Mouse (Mus musculus): ENCODE measurements around the gene Palld. TPM values are rescaled to one million over a fixed set of nuclear protein-coding genes. Genes with fewer than 3 reads are reported as not detected.

Gene Palld
- total and polyA plus RNA-seq, 3 experiments: 0.33 TPM; not detected in 2

- Histone ChIP-seq H3K9me3 (replicated peaks) (no peaks in the 10 kb centered on the region), H3K36me3 (replicated peaks) (no peaks in the 10 kb centered on the region), H3K4me3 (ENCODE audit: low read depth, low read length) (no peak overlapping the region), H3K27me3 (ENCODE audit: insufficient read depth, low read length) (no peaks in the 10 kb centered on the region), H3K4me1 (ENCODE audit: insufficient read depth, low read depth, low read length) (no peaks in the 10 kb centered on the region)
- TF ChIP-seq POLR2AphosphoS5 (IDR thresholded peaks at IDR 0.05; ENCODE audit: insufficient replicate concordance, low read depth, low read length): no peak
- no peak for TF ChIP-seq CTCF (IDR thresholded peaks at IDR 0.05; ENCODE audit: low read depth, low read length)
- TF ChIP-seq GATA1 (IDR thresholded peaks at IDR 0.05; ENCODE audit: borderline replicate concordance, low read length): no peak
- no peak for ATAC-seq (ENCODE audit: extremely low read depth, insufficient number of reproducible peaks, low FRiP score, poor library complexity, severe bottlenecking)
- no peak for DNase-seq (ENCODE audit: low spot score)
Measured at GRCm38 (mm10) chr8:61634811-61635210, 267.7 kb downstream of the Palld start.

DNA sequence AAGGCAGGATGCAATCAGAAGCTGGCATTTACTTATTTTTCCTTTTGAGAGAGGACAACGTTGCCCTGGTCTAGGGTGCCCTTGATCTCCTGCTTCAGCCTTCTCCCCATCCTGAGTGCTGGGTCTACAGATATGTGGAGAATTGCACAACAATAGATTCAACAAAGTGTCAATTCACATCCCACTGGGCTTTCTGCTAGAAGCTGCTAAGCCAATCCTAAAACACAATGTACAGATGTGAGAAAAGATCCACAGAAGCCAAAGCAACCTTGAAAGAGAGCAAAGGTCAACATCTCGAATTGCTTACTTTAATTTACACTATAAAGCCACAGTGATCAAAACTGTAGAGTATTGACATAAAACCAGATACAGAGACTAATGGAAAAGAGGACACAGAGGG lies 270.2 kb downstream of the Palld start:
- H3K27me3 ChIP-seq (ENCODE audit: insufficient read depth, low read length): no peaks in the 10 kb centered on the region; the same call in 1 of the 2 replicates
- H3K9me3 ChIP-seq (replicated peaks): no peaks in the 10 kb centered on the region
- H3K36me3 ChIP-seq (replicated peaks): no peaks in the 10 kb centered on the region
- H3K4me3 ChIP-seq (ENCODE audit: low read depth, low read length): no peak overlapping the region
- no peak for DNase-seq (ENCODE audit: low spot score)
- TF ChIP-seq GATA1 (IDR thresholded peaks at IDR 0.05; ENCODE audit: borderline replicate concordance, low read length) (no peak), TAL1 (conservative IDR thresholded peaks at IDR 0.05; ENCODE audit: low read depth, low read length) (no peak), CTCF (IDR thresholded peaks at IDR 0.05; ENCODE audit: low read depth, low read length) (no peak), GATA2 (IDR thresholded peaks at IDR 0.05; ENCODE audit: borderline replicate concordance, low read depth, low read length) (no peak), POLR2AphosphoS5 (IDR thresholded peaks at IDR 0.05; ENCODE audit: insufficient replicate concordance, low read depth, low read length) (no peak)
- no peaks in the 10 kb centered on the region for H3K4me1 ChIP-seq (ENCODE audit: insufficient read depth, low read depth, low read length)
- ATAC-seq (ENCODE audit: extremely low read depth, insufficient number of reproducible peaks, low FRiP score, poor library complexity, severe bottlenecking): no peak

GRCm38 (mm10) chr8:61629631-61629968 lies 272.9 kb downstream of the Palld start:
- H3K36me3 ChIP-seq (replicated peaks): no peaks in the 10 kb centered on the region
- no peaks in the 10 kb centered on the region for H3K9me3 ChIP-seq (replicated peaks)
- TF ChIP-seq POLR2AphosphoS5 (IDR thresholded peaks at IDR 0.05; ENCODE audit: insufficient replicate concordance, low read depth, low read length): no peak
- no peak for TF ChIP-seq GATA2 (IDR thresholded peaks at IDR 0.05; ENCODE audit: borderline replicate concordance, low read depth, low read length)
- TF ChIP-seq CTCF (IDR thresholded peaks at IDR 0.05; ENCODE audit: low read depth, low read length): no peak
- no peak for TF ChIP-seq GATA1 (IDR thresholded peaks at IDR 0.05; ENCODE audit: borderline replicate concordance, low read length)
- no peak for TF ChIP-seq TAL1 (conservative IDR thresholded peaks at IDR 0.05; ENCODE audit: low read depth, low read length)
- no peaks in the 10 kb centered on the region for H3K4me1 ChIP-seq (ENCODE audit: insufficient read depth, low read depth, low read length)
- H3K27me3 ChIP-seq (ENCODE audit: insufficient read depth, low read length): no peaks in the 10 kb centered on the region; the same call in 1 of the 2 replicates
- H3K4me3 ChIP-seq (ENCODE audit: low read depth, low read length): no peak overlapping the region
- no peak for ATAC-seq (ENCODE audit: extremely low read depth, insufficient number of reproducible peaks, low FRiP score, poor library complexity, severe bottlenecking)
- DNase-seq (ENCODE audit: low spot score): no peak

DNA sequence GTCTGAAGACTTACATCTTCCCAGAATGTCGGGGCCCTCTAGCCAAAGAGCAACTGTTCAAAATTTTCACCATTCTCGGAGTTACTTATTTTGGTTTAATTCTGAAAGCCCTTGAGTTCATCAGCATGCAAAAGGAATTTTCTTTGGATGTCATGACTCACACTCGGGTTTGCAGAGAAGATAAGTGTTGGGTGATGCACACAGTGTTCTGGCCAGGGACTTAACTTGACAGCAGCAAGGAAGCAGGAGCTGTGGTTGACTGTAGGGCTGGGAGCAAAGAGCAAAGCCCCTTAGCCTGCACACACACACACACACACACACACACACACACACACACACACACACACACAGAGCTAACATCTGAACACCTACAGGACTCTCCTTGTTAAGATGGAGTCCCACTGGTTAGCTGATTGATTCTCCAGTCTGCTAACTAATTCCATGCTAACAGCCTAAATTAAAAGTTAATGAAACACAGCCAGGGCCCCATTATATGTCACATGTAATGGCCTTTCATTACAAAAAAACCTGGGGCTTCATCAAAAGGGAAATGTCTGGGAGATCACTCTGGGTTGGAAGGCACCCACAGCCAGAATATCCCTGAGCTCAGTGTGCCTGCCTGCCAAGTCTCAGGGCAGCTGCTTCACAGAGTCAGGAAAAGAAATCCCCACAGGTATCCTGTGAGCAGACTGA lies 273.4 kb downstream of the Palld start:
- DNase-seq (ENCODE audit: low spot score): no peak
- Histone ChIP-seq H3K27me3 (ENCODE audit: insufficient read depth, low read length) (no peaks in the 10 kb centered on the region; the same call in 1 of the 2 replicates), H3K4me3 (ENCODE audit: low read depth, low read length) (no peak overlapping the region), H3K4me1 (ENCODE audit: insufficient read depth, low read depth, low read length) (no peaks in the 10 kb centered on the region), H3K36me3 (replicated peaks) (no peaks in the 10 kb centered on the region), H3K9me3 (replicated peaks) (no peaks in the 10 kb centered on the region)
- no peak for TF ChIP-seq CTCF (IDR thresholded peaks at IDR 0.05; ENCODE audit: low read depth, low read length)
- TF ChIP-seq TAL1 (conservative IDR thresholded peaks at IDR 0.05; ENCODE audit: low read depth, low read length): no peak
- TF ChIP-seq POLR2AphosphoS5 (IDR thresholded peaks at IDR 0.05; ENCODE audit: insufficient replicate concordance, low read depth, low read length): no peak
- TF ChIP-seq GATA1 (IDR thresholded peaks at IDR 0.05; ENCODE audit: borderline replicate concordance, low read length): no peak
- TF ChIP-seq GATA2 (IDR thresholded peaks at IDR 0.05; ENCODE audit: borderline replicate concordance, low read depth, low read length): no peak
- ATAC-seq (ENCODE audit: extremely low read depth, insufficient number of reproducible peaks, low FRiP score, poor library complexity, severe bottlenecking): no peak

DNA sequence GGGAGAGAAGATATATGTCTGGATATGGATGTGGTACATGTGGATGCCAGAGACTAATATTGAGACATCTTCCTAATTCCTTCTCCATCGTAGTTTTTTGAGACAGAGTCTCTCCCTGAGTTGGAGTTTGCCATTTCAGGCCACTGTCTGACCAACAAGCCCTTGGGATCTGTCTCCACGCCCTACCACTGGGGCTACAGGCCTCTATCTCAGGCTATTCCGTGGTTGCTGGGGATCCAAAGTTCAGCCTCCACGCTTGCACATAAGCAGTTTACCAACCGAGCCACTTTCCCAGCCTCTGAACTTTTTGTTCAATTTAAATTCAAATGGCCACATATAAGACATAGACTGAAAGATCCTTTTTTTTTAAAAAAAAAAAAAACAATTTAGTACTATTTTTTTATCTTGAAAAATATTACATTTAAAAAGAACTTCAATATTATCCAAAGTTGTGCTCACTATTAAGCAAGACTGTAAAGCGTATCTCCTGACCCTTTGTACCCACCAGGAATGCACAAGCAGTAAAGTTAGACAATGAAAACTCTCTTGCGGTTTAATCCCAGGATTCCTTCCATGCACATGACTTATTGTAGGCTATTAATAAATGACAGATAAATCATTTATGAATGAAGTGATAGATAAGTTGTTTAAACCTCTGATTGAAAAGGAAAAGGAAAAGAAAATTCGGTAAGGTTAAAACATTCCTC lies 276.1 kb downstream of the Palld start:
- H3K4me3 ChIP-seq (ENCODE audit: low read depth, low read length): no peak overlapping the region
- ATAC-seq (ENCODE audit: extremely low read depth, insufficient number of reproducible peaks, low FRiP score, poor library complexity, severe bottlenecking) (no peak), DNase-seq (ENCODE audit: low spot score) (no peak)
- no peaks in the 10 kb centered on the region for H3K4me1 ChIP-seq (ENCODE audit: insufficient read depth, low read depth, low read length)
- H3K27me3 ChIP-seq (ENCODE audit: insufficient read depth, low read length): peaks cover 8% of the 10 kb centered on the region
- no peaks in the 10 kb centered on the region for H3K36me3 ChIP-seq (replicated peaks)
- no peaks in the 10 kb centered on the region for H3K9me3 ChIP-seq (replicated peaks)
- TF ChIP-seq CTCF (IDR thresholded peaks at IDR 0.05; ENCODE audit: low read depth, low read length) (no peak), GATA1 (IDR thresholded peaks at IDR 0.05; ENCODE audit: borderline replicate concordance, low read length) (no peak), POLR2AphosphoS5 (IDR thresholded peaks at IDR 0.05; ENCODE audit: insufficient replicate concordance, low read depth, low read length) (no peak), GATA2 (IDR thresholded peaks at IDR 0.05; ENCODE audit: borderline replicate concordance, low read depth, low read length) (no peak), TAL1 (conservative IDR thresholded peaks at IDR 0.05; ENCODE audit: low read depth, low read length) (no peak)

DNA sequence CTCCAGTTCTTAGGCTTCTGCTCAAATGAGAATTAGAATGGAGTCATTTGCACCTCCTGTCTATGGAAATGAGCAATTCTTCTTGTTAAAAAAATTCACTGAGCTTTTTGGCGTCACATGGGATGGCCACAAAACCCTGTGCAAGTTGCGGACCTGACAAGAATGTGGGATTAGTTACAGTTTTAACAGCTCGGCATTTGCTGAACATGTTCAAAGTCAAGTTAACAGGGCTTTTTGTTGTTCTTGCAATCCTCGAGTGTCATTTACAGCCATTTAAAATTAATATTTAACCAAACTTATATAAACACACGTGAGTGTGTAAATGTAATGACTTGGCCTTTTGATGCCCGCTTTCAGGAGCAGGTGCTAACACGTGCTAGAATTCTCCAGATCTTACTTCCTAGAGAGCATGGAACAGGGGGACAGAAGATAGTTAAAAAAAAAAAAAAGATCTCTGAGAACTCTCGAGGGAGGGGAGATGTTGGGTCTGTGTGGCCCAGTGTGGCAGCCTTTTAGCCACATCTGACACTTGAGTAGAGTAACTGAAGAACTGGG lies 276.8 kb downstream of the Palld start:
- Histone ChIP-seq H3K36me3 (replicated peaks) (no peaks in the 10 kb centered on the region), H3K4me1 (ENCODE audit: insufficient read depth, low read depth, low read length) (no peaks in the 10 kb centered on the region), H3K4me3 (ENCODE audit: low read depth, low read length) (no peak overlapping the region), H3K27me3 (ENCODE audit: insufficient read depth, low read length) (peaks cover 11% of the 10 kb centered on the region), H3K9me3 (replicated peaks) (no peaks in the 10 kb centered on the region)
- no peak for TF ChIP-seq GATA2 (IDR thresholded peaks at IDR 0.05; ENCODE audit: borderline replicate concordance, low read depth, low read length)
- TF ChIP-seq TAL1 (conservative IDR thresholded peaks at IDR 0.05; ENCODE audit: low read depth, low read length): no peak
- TF ChIP-seq POLR2AphosphoS5 (IDR thresholded peaks at IDR 0.05; ENCODE audit: insufficient replicate concordance, low read depth, low read length): no peak
- no peak for TF ChIP-seq GATA1 (IDR thresholded peaks at IDR 0.05; ENCODE audit: borderline replicate concordance, low read length)
- no peak for TF ChIP-seq CTCF (IDR thresholded peaks at IDR 0.05; ENCODE audit: low read depth, low read length)
- no peak for ATAC-seq (ENCODE audit: extremely low read depth, insufficient number of reproducible peaks, low FRiP score, poor library complexity, severe bottlenecking)
- no peak for DNase-seq (ENCODE audit: low spot score)
